Mouse (Mus musculus): Measurements from ENCODE around the gene Tmem256. TPM values are rescaled to one million over a fixed set of nuclear protein-coding genes. Genes with fewer than 3 reads are reported as not detected.
A peak's percentile ranks its signal among the peaks of the same experiment; 100 is the strongest.

Gene Tmem256
- total and polyA plus RNA-seq, 2 experiments from 2014 or later: 78.5 to 411 TPM

DNA sequence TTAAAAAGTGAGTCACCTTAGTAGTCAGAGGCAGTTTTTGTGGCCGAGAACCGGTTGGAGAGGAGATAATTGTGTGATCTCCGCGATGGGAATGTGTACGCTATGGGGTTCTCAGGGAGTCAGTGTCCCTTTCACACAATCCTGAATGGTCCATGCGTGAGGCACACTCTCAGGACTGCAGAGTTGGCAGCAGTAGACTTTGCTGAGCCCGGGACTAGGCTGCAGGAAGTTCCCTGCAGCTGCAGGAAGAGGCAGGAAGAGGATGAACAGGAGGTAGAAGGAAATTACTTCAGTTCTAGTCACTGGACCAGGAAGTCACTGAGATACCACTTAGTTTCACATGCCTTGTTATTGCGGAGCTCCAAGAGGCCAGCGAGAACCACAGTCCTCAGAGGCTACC lies 10.8 kb downstream of the Tmem256 start:
- ATAC-seq (ENCODE audit: insufficient read depth, low read depth) (no peak), DNase-seq (ENCODE audit: low spot score) (no peak)
- Histone ChIP-seq H3K27me3 (ENCODE audit: control insufficient read depth, insufficient read depth, low read length) (no peaks in the 10 kb centered on the region), H3K4me2 (ENCODE audit: low read depth, low read length) (no peak overlapping the region), H3K9me3 (replicated peaks; ENCODE audit: control insufficient read depth, low read length) (no peaks in the 10 kb centered on the region), H3K27ac (ENCODE audit: low read depth) (peak overlapping the region; percentile 56), H3K4me3 (ENCODE audit: low read depth, low read length) (no peak overlapping the region), H3K4me1 (ENCODE audit: control insufficient read depth, insufficient read depth) (peaks cover 20% of the 10 kb centered on the region; the same call in 1 of the 2 replicates), H3K9ac (replicated peaks; ENCODE audit: low read depth, low read length) (no peak overlapping the region), H3K36me3 (replicated peaks; ENCODE audit: control insufficient read depth, insufficient read depth, low read length) (peaks cover 41% of the 10 kb centered on the region)
- TF ChIP-seq CTCF (IDR thresholded peaks at IDR 0.05; ENCODE audit: low read depth) (no peak), EP300 (IDR thresholded peaks at IDR 0.05; ENCODE audit: low read depth) (no peak)
- 80% methylated on average over 9 of the region's 9 CpGs for WGBS

GRCm38 (mm10) chr11:69849884-69850283 lies 11.6 kb downstream of the Tmem256 start:
- Histone ChIP-seq H3K4me2 (ENCODE audit: low read depth, low read length) (no peak overlapping the region), H3K9me3 (replicated peaks; ENCODE audit: control insufficient read depth, low read length) (no peaks in the 10 kb centered on the region), H3K27me3 (ENCODE audit: control insufficient read depth, insufficient read depth, low read length) (no peaks in the 10 kb centered on the region), H3K36me3 (replicated peaks; ENCODE audit: control insufficient read depth, insufficient read depth, low read length) (peaks cover 41% of the 10 kb centered on the region), H3K4me3 (ENCODE audit: low read depth, low read length) (no peak overlapping the region), H3K9ac (replicated peaks; ENCODE audit: low read depth, low read length) (no peak overlapping the region), H3K27ac (ENCODE audit: low read depth) (no peak overlapping the region), H3K4me1 (ENCODE audit: control insufficient read depth, insufficient read depth) (peaks cover 20% of the 10 kb centered on the region; the same call in 1 of the 2 replicates)
- DNase-seq (ENCODE audit: low spot score) (no peak), ATAC-seq (ENCODE audit: insufficient read depth, low read depth) (no peak)
- WGBS: 89% methylated on average over 15 of the region's 15 CpGs
- TF ChIP-seq CTCF (IDR thresholded peaks at IDR 0.05; ENCODE audit: low read depth) (no peak), EP300 (IDR thresholded peaks at IDR 0.05; ENCODE audit: low read depth) (no peak)

GRCm38 (mm10) chr11:69850754-69851153 lies 12.4 kb downstream of the Tmem256 start:
- Histone ChIP-seq H3K4me2 (ENCODE audit: low read depth, low read length) (no peak overlapping the region), H3K27ac (ENCODE audit: low read depth) (no peak overlapping the region), H3K4me1 (ENCODE audit: control insufficient read depth, insufficient read depth) (peaks cover 14% of the 10 kb centered on the region; the same call in 1 of the 2 replicates), H3K27me3 (ENCODE audit: control insufficient read depth, insufficient read depth, low read length) (no peaks in the 10 kb centered on the region), H3K36me3 (replicated peaks; ENCODE audit: control insufficient read depth, insufficient read depth, low read length) (peaks cover 41% of the 10 kb centered on the region), H3K9me3 (replicated peaks; ENCODE audit: control insufficient read depth, low read length) (no peaks in the 10 kb centered on the region), H3K9ac (replicated peaks; ENCODE audit: low read depth, low read length) (no peak overlapping the region), H3K4me3 (ENCODE audit: low read depth, low read length) (no peak overlapping the region)
- WGBS: 71% methylated on average over 8 of the region's 8 CpGs
- ATAC-seq (ENCODE audit: insufficient read depth, low read depth): no peak
- TF ChIP-seq CTCF (IDR thresholded peaks at IDR 0.05; ENCODE audit: low read depth): no peak
- no peak for TF ChIP-seq EP300 (IDR thresholded peaks at IDR 0.05; ENCODE audit: low read depth)
- DNase-seq (ENCODE audit: low spot score): no peak

- Histone ChIP-seq H3K4me3 (ENCODE audit: low read depth, low read length) (no peak overlapping the region), H3K4me1 (ENCODE audit: control insufficient read depth, insufficient read depth) (0 out of 2 replicates have a peak, but pooled peaks cover 2% of the 10 kb centered on the region), H3K36me3 (replicated peaks; ENCODE audit: control insufficient read depth, insufficient read depth, low read length) (peaks cover 32% of the 10 kb centered on the region), H3K27me3 (ENCODE audit: control insufficient read depth, insufficient read depth, low read length) (peaks cover 12% of the 10 kb centered on the region; the same call in 1 of the 2 replicates), H3K27ac (ENCODE audit: low read depth) (no peak overlapping the region), H3K4me2 (ENCODE audit: low read depth, low read length) (no peak overlapping the region), H3K9ac (replicated peaks; ENCODE audit: low read depth, low read length) (no peak overlapping the region), H3K9me3 (replicated peaks; ENCODE audit: control insufficient read depth, low read length) (no peaks in the 10 kb centered on the region)
- ATAC-seq (ENCODE audit: insufficient read depth, low read depth) (no peak), DNase-seq (ENCODE audit: low spot score) (no peak)
- TF ChIP-seq CTCF (IDR thresholded peaks at IDR 0.05; ENCODE audit: low read depth): no peak
- TF ChIP-seq EP300 (IDR thresholded peaks at IDR 0.05; ENCODE audit: low read depth): no peak
- WGBS: 40% methylated on average over 7 of the region's 7 CpGs
Measured at GRCm38 (mm10) chr11:69853994-69854393, 15.7 kb downstream of the Tmem256 start.

DNA sequence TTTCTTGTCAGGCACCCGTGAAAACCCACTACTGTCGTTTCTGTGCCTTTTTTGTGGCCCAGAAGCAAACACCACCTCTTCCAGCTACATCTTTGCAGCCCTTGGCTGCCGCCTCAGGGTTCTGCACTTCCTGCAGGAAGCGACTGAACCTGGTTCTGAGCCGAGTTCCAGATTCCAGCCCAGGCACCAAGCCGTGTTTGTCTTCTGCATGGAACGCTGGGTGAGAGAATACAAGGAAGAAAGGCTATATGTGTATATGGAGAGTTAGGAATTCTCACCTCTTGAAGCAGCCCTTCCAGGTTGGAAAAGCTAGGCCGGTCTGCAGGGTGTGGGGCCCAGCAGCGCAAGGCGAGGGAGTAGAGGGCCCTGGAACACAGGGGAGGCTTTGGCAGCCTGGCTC lies 16.4 kb downstream of the Tmem256 start:
- TF ChIP-seq CTCF (IDR thresholded peaks at IDR 0.05; ENCODE audit: low read depth) (no peak), EP300 (IDR thresholded peaks at IDR 0.05; ENCODE audit: low read depth) (no peak)
- DNase-seq (ENCODE audit: low spot score) (no peak), ATAC-seq (ENCODE audit: insufficient read depth, low read depth) (no peak)
- Histone ChIP-seq H3K27ac (ENCODE audit: low read depth) (no peak overlapping the region), H3K9me3 (replicated peaks; ENCODE audit: control insufficient read depth, low read length) (no peaks in the 10 kb centered on the region), H3K4me1 (ENCODE audit: control insufficient read depth, insufficient read depth) (no peaks in the 10 kb centered on the region), H3K4me2 (ENCODE audit: low read depth, low read length) (no peak overlapping the region), H3K4me3 (ENCODE audit: low read depth, low read length) (no peak overlapping the region), H3K27me3 (ENCODE audit: control insufficient read depth, insufficient read depth, low read length) (peaks cover 16% of the 10 kb centered on the region), H3K9ac (replicated peaks; ENCODE audit: low read depth, low read length) (no peak overlapping the region), H3K36me3 (replicated peaks; ENCODE audit: control insufficient read depth, insufficient read depth, low read length) (peaks cover 26% of the 10 kb centered on the region)
- 67% methylated on average over 10 of the region's 10 CpGs for WGBS

GRCm38 (mm10) chr11:69855347-69855746 lies 17.0 kb downstream of the Tmem256 start:
- no peaks in the 10 kb centered on the region for H3K4me1 ChIP-seq (ENCODE audit: control insufficient read depth, insufficient read depth)
- peaks cover 16% of the 10 kb centered on the region for H3K27me3 ChIP-seq (ENCODE audit: control insufficient read depth, insufficient read depth, low read length)
- H3K36me3 ChIP-seq (replicated peaks; ENCODE audit: control insufficient read depth, insufficient read depth, low read length): peaks cover 19% of the 10 kb centered on the region
- 17% methylated on average over 16 of the region's 16 CpGs for WGBS
- no peak overlapping the region for H3K4me3 ChIP-seq (ENCODE audit: low read depth, low read length)
- ATAC-seq (ENCODE audit: insufficient read depth, low read depth): peak; percentile 34; the same call in 1 of the 2 replicates
- H3K27ac ChIP-seq (ENCODE audit: low read depth): no peak overlapping the region
- no peaks in the 10 kb centered on the region for H3K9me3 ChIP-seq (replicated peaks; ENCODE audit: control insufficient read depth, low read length)
- TF ChIP-seq CTCF (IDR thresholded peaks at IDR 0.05; ENCODE audit: low read depth): peak; percentile 45
- no peak for TF ChIP-seq EP300 (IDR thresholded peaks at IDR 0.05; ENCODE audit: low read depth)
- no peak for DNase-seq (ENCODE audit: low spot score)
- H3K9ac ChIP-seq (replicated peaks; ENCODE audit: low read depth, low read length): no peak overlapping the region
- H3K4me2 ChIP-seq (ENCODE audit: low read depth, low read length): no peak overlapping the region

Measured in heart, postnatal 0 days (tissue).